ENCODE assay signal across 13 mouse cellular contexts in the genomic region with DNA sequence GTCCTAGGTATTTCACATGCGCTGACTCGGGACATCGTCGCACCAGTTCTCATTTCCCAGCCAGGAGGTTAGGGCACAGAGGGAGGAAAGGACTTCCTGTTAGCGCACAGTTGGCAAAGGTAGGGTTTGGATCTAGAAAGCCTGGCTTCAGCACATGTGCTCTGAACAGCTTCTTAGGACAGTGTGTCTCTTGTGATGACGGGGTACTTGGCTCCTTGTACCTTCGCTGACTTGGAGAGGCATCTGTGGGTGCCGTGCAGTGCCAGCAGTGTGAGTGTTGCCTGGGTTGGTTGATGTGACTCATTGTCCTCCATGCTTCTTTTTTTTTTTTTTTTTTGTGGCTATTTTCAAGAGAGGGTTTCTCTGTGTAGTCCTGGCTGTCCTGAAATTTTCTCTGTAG. TPM values are rescaled to one million over a fixed set of nuclear protein-coding genes. Genes with fewer than 3 reads are reported as not detected.
DNase-seq lines count a peak whose midpoint lies in the region; ATAC-seq and TF ChIP-seq lines count a peak whose summit lies in the region.
"Had no signal": no experiment of that assay in that cellular context is flagged by ENCODE, and none has a peak within 500 bp of the region (broad histone marks: within the 10 kb centered on the region; RNA-seq: fewer than 3 reads in every experiment).

No protein-coding gene starts in this region.

- 0 out of 2 replicates have a peak, but pooled peaks have one; percentile 8 for ATAC-seq in lung, embryonic 16.5 days (ENCODE audit: low read depth)
- no peak for ATAC-seq in stomach, postnatal 0 days (ENCODE audit: low FRiP score, low TSS enrichment)
- ATAC-seq: hindbrain, embryonic 16.5 days had no signal

- intact Hi-C loops in gastrocnemius, adult 2 months (cut with DNase I) = no loop called here
- intact Hi-C loops in gastrocnemius, postnatal 14 days (cut with DNase I; ENCODE audit: low total_unique reads) = no loop called here

- peak; percentile 85 for DNase-seq in gastrocnemius, adult 2 months
- DNase-seq in gastrocnemius, postnatal 4 days (ENCODE audit: low spot score in 2 of 2) = no peak
- DNase-seq in lung, postnatal 4 days = no peak
- peak; percentile 44 for DNase-seq in gastrocnemius, postnatal 14 days
- no peak for DNase-seq in stomach, postnatal 0 days (ENCODE audit: low spot score)
- no peak for DNase-seq in ovary, postnatal 14 days (ENCODE audit: low spot score)
- DNase-seq: midbrain, embryonic 14.5 days had no signal

- 87% methylated on average over 8 of the region's 8 CpGs for WGBS in lung, embryonic 16.5 days
- WGBS in stomach, postnatal 0 days = 89% methylated on average over 8 of the region's 8 CpGs

- H3K27ac ChIP-seq in gastrocnemius, adult 2 months = peak overlapping the region; percentile 74
- peak overlapping the region; percentile 74 for H3K27ac ChIP-seq in lung, embryonic 16.5 days (ENCODE audit: low read length)
- H3K27ac ChIP-seq in stomach, postnatal 0 days (replicated peaks) = peak overlapping the region; percentile 25; the same call in 1 of the 2 replicates
- H3K27ac ChIP-seq: embryonic facial prominence, embryonic 15.5 days; liver, embryonic 15.5 days had no signal

- H3K9me3 ChIP-seq in lung, embryonic 16.5 days (ENCODE audit: control insufficient read depth, low read length) = no peaks in the 10 kb centered on the region
- H3K9me3 ChIP-seq in stomach, postnatal 0 days (ENCODE audit: control insufficient read depth, low read length) = no peaks in the 10 kb centered on the region
- H3K9me3 ChIP-seq: embryonic facial prominence, embryonic 15.5 days; liver, embryonic 15.5 days had no signal

- no peaks in the 10 kb centered on the region; the same call in 1 of the 2 replicates for H3K4me1 ChIP-seq in lung, embryonic 16.5 days (replicated peaks; ENCODE audit: control insufficient read depth, insufficient read depth, low read length)
- no peaks in the 10 kb centered on the region for H3K4me1 ChIP-seq in stomach, postnatal 0 days (replicated peaks; ENCODE audit: control insufficient read depth, insufficient read depth)
- H3K4me1 ChIP-seq: liver, embryonic 15.5 days had no signal

- no peak for TF ChIP-seq CTCF in gastrocnemius, adult 2 months (IDR thresholded peaks at IDR 0.05)
- no peak for TF ChIP-seq CTCF in stomach, postnatal 0 days (IDR thresholded peaks at IDR 0.05; ENCODE audit: low read depth)

- no peak overlapping the region for H3K4me2 ChIP-seq in lung, embryonic 16.5 days (ENCODE audit: low read depth, low read length)
- H3K4me2 ChIP-seq in stomach, postnatal 0 days (replicated peaks; ENCODE audit: low read depth) = no peak overlapping the region
- H3K4me2 ChIP-seq: embryonic facial prominence, embryonic 15.5 days; liver, embryonic 15.5 days had no signal

- no peaks in the 10 kb centered on the region for H3K27me3 ChIP-seq in lung, embryonic 16.5 days (ENCODE audit: control insufficient read depth, insufficient read depth, low read depth, low read length)
- H3K27me3 ChIP-seq in stomach, postnatal 0 days (ENCODE audit: control insufficient read depth, insufficient read depth, low read length) = no peaks in the 10 kb centered on the region
- H3K27me3 ChIP-seq: CH12.LX; embryonic facial prominence, embryonic 15.5 days; liver, embryonic 15.5 days had no signal

- H3K4me3 ChIP-seq in gastrocnemius, adult 2 months = no peak overlapping the region
- no peak overlapping the region for H3K4me3 ChIP-seq in lung, embryonic 16.5 days (ENCODE audit: low read length)
- no peak overlapping the region for H3K4me3 ChIP-seq in stomach, postnatal 0 days (ENCODE audit: low read depth, low read length)
- H3K4me3 ChIP-seq: embryonic facial prominence, embryonic 15.5 days; liver, embryonic 15.5 days had no signal

- no peak overlapping the region for H3K9ac ChIP-seq in lung, embryonic 16.5 days (ENCODE audit: low read length)
- H3K9ac ChIP-seq in stomach, postnatal 0 days (ENCODE audit: low read length) = no peak overlapping the region
- H3K9ac ChIP-seq: embryonic facial prominence, embryonic 15.5 days; liver, embryonic 15.5 days had no signal

- TF ChIP-seq EP300 in stomach, postnatal 0 days (optimal IDR thresholded peaks at IDR 0.05) = no peak

- H3K36me3 ChIP-seq in lung, embryonic 16.5 days (ENCODE audit: control insufficient read depth, insufficient read depth, low read length) = peaks cover 37% of the 10 kb centered on the region
- H3K36me3 ChIP-seq in stomach, postnatal 0 days (ENCODE audit: control insufficient read depth, insufficient read depth, low read length) = peaks cover 44% of the 10 kb centered on the region

RNA-seq across cellular contexts. Expression of a gene that starts 23.9 kb away (rescaled TPM):
- 10 to 100 TPM; 13.8 to 15.1 TPM for total RNA-seq in gastrocnemius, adult 2 months (2021)
- 10 to 100 TPM; 22.2 to 22.8 TPM for total RNA-seq in gastrocnemius, postnatal 4 days (2021)
- polyA plus RNA-seq in lung, embryonic 16.5 days (2015; fragmentation: Nextera tagmentation; extraction: Ambion mirVana) = 26.2 and 32.1 TPM in 2 replicates
- total RNA-seq in gastrocnemius, postnatal 14 days (2021) = 10 to 100 TPM; 12.7 to 13.6 TPM
- polyA plus RNA-seq in stomach, postnatal 0 days (2015; fragmentation: Nextera tagmentation; extraction: Ambion mirVana) = 12.6 and 12.8 TPM in 2 replicates

RNA-seq across cellular contexts. Expression of a gene that starts 28.6 kb away (rescaled TPM):
- total RNA-seq in gastrocnemius, adult 2 months (2021) = 1 to 10 TPM; 2.7 to 3.1 TPM
- total RNA-seq in gastrocnemius, postnatal 4 days (2021) = 10 to 100 TPM; 11.3 to 15.9 TPM
- polyA plus RNA-seq in lung, embryonic 16.5 days (2015; fragmentation: Nextera tagmentation; extraction: Ambion mirVana) = 10.3 and 13.4 TPM in 2 replicates
- 1 to 10 TPM; 4.1 to 4.9 TPM for total RNA-seq in gastrocnemius, postnatal 14 days (2021)
- 1.8 and 2.0 TPM in 2 replicates for polyA plus RNA-seq in stomach, postnatal 0 days (2015; fragmentation: Nextera tagmentation; extraction: Ambion mirVana)
- total RNA-seq: neutrophil, adult 5-6 weeks had no signal

Comparison
In these comparisons a context has a peak if more than half of its experiments do, and no peak if none do; other contexts are left out.
1. DNase-seq: peak in gastrocnemius, adult 2 months (single experiment) and gastrocnemius, postnatal 14 days (single experiment); none in gastrocnemius, postnatal 4 days (0 of 2), lung, postnatal 4 days (0 of 2), stomach, postnatal 0 days (single experiment) and ovary, postnatal 14 days (single experiment).
2. Peak in every context shown above with its lines, with median percentiles within 50 percentile points of each other: H3K27ac ChIP-seq.